Mouse (Mus musculus): ENCODE results near the gene Zbtb2. TPM values are rescaled to one million over a fixed set of nuclear protein-coding genes. Genes with fewer than 3 reads are reported as not detected.

The Zbtb2 gene
- polyA plus RNA-seq, 1 experiment from 2014 or later, result 15.7 TPM

Other genes with a start within 250 kb of the Zbtb2 start
- gene Akap12, start 121.7 kb downstream of the Zbtb2 start, polyA plus RNA-seq (2015; fragmentation: Nextera tagmentation; extraction: Ambion mirVana), result 47.8 and 50.5 TPM in 2 replicates
- gene Rmnd1, start 44.3 kb upstream of the Zbtb2 start, polyA plus RNA-seq (2015; fragmentation: Nextera tagmentation; extraction: Ambion mirVana), result 47.9 and 50.5 TPM in 2 replicates
- gene Armt1, start 44.4 kb upstream of the Zbtb2 start, polyA plus RNA-seq (2015; fragmentation: Nextera tagmentation; extraction: Ambion mirVana), result 14.7 and 15.3 TPM in 2 replicates
- 0.23 and 0.55 TPM in 2 replicates for gene Ccdc170, start 94.4 kb upstream of the Zbtb2 start, polyA plus RNA-seq (2015; fragmentation: Nextera tagmentation; extraction: Ambion mirVana)
- 0.10 and 0.16 TPM in 2 replicates for gene Esr1, start 223.5 kb upstream of the Zbtb2 start, polyA plus RNA-seq (2015; fragmentation: Nextera tagmentation; extraction: Ambion mirVana)